13 mouse cellular contexts compared by ENCODE assay signal in genomic region chr10:85540311-85541093, GRCm38 (mm10).
DNase-seq lines count a peak whose midpoint lies in the region; ATAC-seq and TF ChIP-seq lines count a peak whose summit lies in the region.
"Had no signal": no experiment of that assay in that cellular context is flagged by ENCODE, and none has a peak within 500 bp of the region (broad histone marks: within the 10 kb centered on the region; RNA-seq: fewer than 3 reads in every experiment).

No protein-coding gene starts in this region.

- H3K4me3 ChIP-seq in forebrain, embryonic 13.5 days, result no peak overlapping the region
- H3K4me3 ChIP-seq in forebrain, embryonic 11.5 days (ENCODE audit: low read depth, low read length), result no peak overlapping the region
- H3K4me3 ChIP-seq in ES-Bruce4 (ENCODE audit: low read depth, low read length), result no peak overlapping the region
- H3K4me3 ChIP-seq in forebrain, embryonic 14.5 days (ENCODE audit: low read depth, low read length), result no peak overlapping the region
- H3K4me3 ChIP-seq in midbrain, embryonic 14.5 days (replicated peaks; ENCODE audit: low read depth, low read length), result no peak overlapping the region
- no peak overlapping the region for H3K4me3 ChIP-seq in heart, embryonic 11.5 days (ENCODE audit: low read depth, low read length)

- TF ChIP-seq POLR2A in ES-Bruce4 (IDR thresholded peaks at IDR 0.05; ENCODE audit: insufficient read depth, low read length), result no peak

- peak; percentile 56; the same call in 1 of the 2 replicates for ATAC-seq in forebrain, embryonic 13.5 days
- no peak for ATAC-seq in forebrain, embryonic 11.5 days (replicated peaks; ENCODE audit: low FRiP score)
- ATAC-seq in forebrain, embryonic 14.5 days, result peak; percentile 64; the same call in 1 of the 2 replicates
- ATAC-seq in midbrain, embryonic 14.5 days (ENCODE audit: low FRiP score, low TSS enrichment), result no peak
- no peak for ATAC-seq in heart, embryonic 11.5 days (replicated peaks; ENCODE audit: insufficient number of reproducible peaks, low FRiP score, low TSS enrichment)

- 88% methylated on average over 13 of the region's 13 CpGs for WGBS in forebrain, embryonic 13.5 days
- WGBS in forebrain, embryonic 11.5 days, result 93% methylated on average over 13 of the region's 13 CpGs
- whole genome bisulfite sequencing in forebrain, embryonic 14.5 days, result 74% methylated on average over 13 of the region's 13 CpGs
- WGBS in midbrain, embryonic 14.5 days, result 92% methylated on average over 13 of the region's 13 CpGs
- WGBS in heart, embryonic 11.5 days (ENCODE audit: insufficient replicate concordance), result 88% methylated on average over 13 of the region's 13 CpGs

- H3K36me3 ChIP-seq in forebrain, embryonic 13.5 days (ENCODE audit: poor library complexity, severe bottlenecking), result no peaks in the 10 kb centered on the region
- H3K36me3 ChIP-seq in forebrain, embryonic 11.5 days (ENCODE audit: control insufficient read depth, insufficient read depth, low read length), result no peaks in the 10 kb centered on the region
- H3K36me3 ChIP-seq in ES-Bruce4 (ENCODE audit: control insufficient read depth, insufficient read depth, low read length, poor library complexity, severe bottlenecking), result no peaks in the 10 kb centered on the region
- H3K36me3 ChIP-seq in forebrain, embryonic 14.5 days (ENCODE audit: control insufficient read depth, insufficient read depth, low read length), result no peaks in the 10 kb centered on the region
- H3K36me3 ChIP-seq in midbrain, embryonic 14.5 days (ENCODE audit: control insufficient read depth, insufficient read depth, low read length), result no peaks in the 10 kb centered on the region
- no peaks in the 10 kb centered on the region for H3K36me3 ChIP-seq in heart, embryonic 11.5 days (ENCODE audit: control insufficient read depth, insufficient read depth, low read length)

- no peak for DNase-seq in forebrain, embryonic 11.5 days (ENCODE audit: low spot score)
- DNase-seq in forebrain, embryonic 14.5 days (ENCODE audit: low spot score), result peak; percentile 50
- no peak for DNase-seq in midbrain, embryonic 14.5 days
- DNase-seq in kidney, postnatal 10 days, result no peak
- DNase-seq in liver, result no peak
- DNase-seq: adrenal gland, adult 2 months; layer of hippocampus, adult 9-11 months; lung, postnatal 36 days; thymus, postnatal 25 days had no signal

- no peaks in the 10 kb centered on the region for H3K27me3 ChIP-seq in forebrain, embryonic 13.5 days
- no peaks in the 10 kb centered on the region for H3K27me3 ChIP-seq in forebrain, embryonic 11.5 days (ENCODE audit: control insufficient read depth, insufficient read depth, low read length)
- H3K27me3 ChIP-seq in ES-Bruce4 (ENCODE audit: control insufficient read depth, insufficient read depth, low read length, poor library complexity, severe bottlenecking), result no peaks in the 10 kb centered on the region
- no peaks in the 10 kb centered on the region for H3K27me3 ChIP-seq in forebrain, embryonic 14.5 days (replicated peaks; ENCODE audit: control insufficient read depth, insufficient read depth, low read length)
- no peaks in the 10 kb centered on the region for H3K27me3 ChIP-seq in midbrain, embryonic 14.5 days (ENCODE audit: control insufficient read depth, insufficient read depth, low read length)
- H3K27me3 ChIP-seq in heart, embryonic 11.5 days (ENCODE audit: control insufficient read depth, insufficient read depth, low read length), result no peaks in the 10 kb centered on the region; the same call in none of the 2 replicates

- peaks cover 25% of the 10 kb centered on the region for H3K4me1 ChIP-seq in forebrain, embryonic 13.5 days
- H3K4me1 ChIP-seq in forebrain, embryonic 11.5 days (replicated peaks; ENCODE audit: control insufficient read depth, insufficient read depth, low read length), result peaks cover 10% of the 10 kb centered on the region; the same call in 1 of the 2 replicates
- peaks cover 20% of the 10 kb centered on the region for H3K4me1 ChIP-seq in ES-Bruce4 (ENCODE audit: control insufficient read depth, insufficient read depth, low read length)
- H3K4me1 ChIP-seq in forebrain, embryonic 14.5 days (ENCODE audit: control insufficient read depth, insufficient read depth, low read length), result peaks cover 13% of the 10 kb centered on the region
- peaks cover 8% of the 10 kb centered on the region; the same call in 1 of the 2 replicates for H3K4me1 ChIP-seq in midbrain, embryonic 14.5 days (ENCODE audit: control insufficient read depth, insufficient read depth, low read length)
- no peaks in the 10 kb centered on the region for H3K4me1 ChIP-seq in heart, embryonic 11.5 days (ENCODE audit: control insufficient read depth, insufficient read depth, low read length)

- TF ChIP-seq CTCF in ES-Bruce4 (IDR thresholded peaks at IDR 0.05; ENCODE audit: low read depth, low read length), result no peak

- peak overlapping the region; percentile 53; the same call in 1 of the 2 replicates for H3K27ac ChIP-seq in forebrain, embryonic 13.5 days
- no peak overlapping the region for H3K27ac ChIP-seq in forebrain, embryonic 11.5 days (ENCODE audit: low read depth, low read length)
- peak overlapping the region; percentile 99 for H3K27ac ChIP-seq in ES-Bruce4 (ENCODE audit: insufficient read depth, low read length)
- H3K27ac ChIP-seq in forebrain, embryonic 14.5 days (ENCODE audit: low read depth, low read length), result peak overlapping the region; percentile 59; the same call in 1 of the 2 replicates
- peak overlapping the region; percentile 54; the same call in 1 of the 2 replicates for H3K27ac ChIP-seq in midbrain, embryonic 14.5 days (replicated peaks; ENCODE audit: low read depth, low read length)
- H3K27ac ChIP-seq in heart, embryonic 11.5 days (ENCODE audit: low read depth, low read length), result no peak overlapping the region
- H3K27ac ChIP-seq: liver, embryonic 14.5 days had no signal

- no peak overlapping the region for H3K9ac ChIP-seq in forebrain, embryonic 13.5 days
- H3K9ac ChIP-seq in forebrain, embryonic 11.5 days (ENCODE audit: low read length), result no peak overlapping the region; the same call in 1 of the 2 replicates
- H3K9ac ChIP-seq in ES-Bruce4 (ENCODE audit: low read depth, poor library complexity, severe bottlenecking), result 0 out of 2 replicates have a peak overlapping the region, but pooled peaks have one; percentile 34
- no peak overlapping the region for H3K9ac ChIP-seq in forebrain, embryonic 14.5 days (ENCODE audit: low read length)
- H3K9ac ChIP-seq in midbrain, embryonic 14.5 days (replicated peaks; ENCODE audit: low read length), result no peak overlapping the region
- no peak overlapping the region for H3K9ac ChIP-seq in heart, embryonic 11.5 days (ENCODE audit: low read depth, low read length)
- H3K9ac ChIP-seq: liver, embryonic 14.5 days had no signal

- no peak for TF ChIP-seq EP300 in ES-Bruce4 (IDR thresholded peaks at IDR 0.05; ENCODE audit: insufficient read depth, low read depth, low read length)

- H3K9me3 ChIP-seq in forebrain, embryonic 13.5 days (replicated peaks), result no peaks in the 10 kb centered on the region
- H3K9me3 ChIP-seq in forebrain, embryonic 11.5 days (ENCODE audit: control insufficient read depth, low read length), result no peaks in the 10 kb centered on the region
- 0 out of 2 replicates have a peak, but pooled peaks cover 2% of the 10 kb centered on the region for H3K9me3 ChIP-seq in ES-Bruce4 (replicated peaks; ENCODE audit: control insufficient read depth, insufficient read depth, low read length, poor library complexity, severe bottlenecking)
- no peaks in the 10 kb centered on the region for H3K9me3 ChIP-seq in forebrain, embryonic 14.5 days (replicated peaks; ENCODE audit: control insufficient read depth, low read length)
- H3K9me3 ChIP-seq in midbrain, embryonic 14.5 days (ENCODE audit: control insufficient read depth, low read length), result no peaks in the 10 kb centered on the region
- H3K9me3 ChIP-seq in heart, embryonic 11.5 days (replicated peaks; ENCODE audit: control insufficient read depth, low read length), result no peaks in the 10 kb centered on the region

- no peak overlapping the region for H3K4me2 ChIP-seq in forebrain, embryonic 13.5 days
- no peak overlapping the region for H3K4me2 ChIP-seq in forebrain, embryonic 11.5 days (ENCODE audit: low read depth, low read length, severe bottlenecking)
- H3K4me2 ChIP-seq in forebrain, embryonic 14.5 days (ENCODE audit: low read length), result no peak overlapping the region
- H3K4me2 ChIP-seq in midbrain, embryonic 14.5 days (ENCODE audit: low read length), result no peak overlapping the region
- H3K4me2 ChIP-seq in heart, embryonic 11.5 days, result no peak overlapping the region

Comparison
In these comparisons a context has a peak if more than half of its experiments do, and no peak if none do; other contexts are left out.
1. ATAC-seq: peak in forebrain, embryonic 13.5 days (single experiment) and forebrain, embryonic 14.5 days (single experiment); none in forebrain, embryonic 11.5 days (single experiment), midbrain, embryonic 14.5 days (single experiment) and heart, embryonic 11.5 days (single experiment).
2. H3K27ac ChIP-seq: peak in forebrain, embryonic 13.5 days (single experiment), ES-Bruce4 (single experiment), forebrain, embryonic 14.5 days (single experiment) and midbrain, embryonic 14.5 days (single experiment); none in forebrain, embryonic 11.5 days (single experiment) and heart, embryonic 11.5 days (single experiment).